Mouse (Mus musculus) CD4-positive, CD25-positive, alpha-beta regulatory T cell, adult 2 months (primary cell): Measurements from ENCODE around the gene Arhgap4.

ENCODE experiments used
- DNase-seq: peaks from one replicate; pipeline ENCODE4 v3.0.0-alpha.2; 2012; ENCODE audit warnings: low read depth, low spot score

The Arhgap4 gene

GRCm38 (mm10) chrX:73914827-73915703, 6.6 kb downstream of the Arhgap4 start:
- DNase-seq, result peak; percentile 96

GRCm38 (mm10) chrX:73911588-73911987, 10.1 kb downstream of the Arhgap4 start:
- peak; percentile 72 for DNase-seq

GRCm38 (mm10) chrX:73911156-73911555, 10.5 kb downstream of the Arhgap4 start:
- DNase-seq, result peak; percentile 70

- peak; percentile 37 for DNase-seq
Observed at GRCm38 (mm10) chrX:73910451-73910850, 11.2 kb downstream of the Arhgap4 start.

- no peak for DNase-seq
Observed at GRCm38 (mm10) chrX:73910049-73910448, 11.6 kb downstream of the Arhgap4 start.

- DNase-seq, result no peak
Observed at GRCm38 (mm10) chrX:73897959-73898358, 23.7 kb downstream of the Arhgap4 start.

GRCm38 (mm10) chrX:73895719-73896118, 26.0 kb downstream of the Arhgap4 start, which contains the start of gene L1cam:
L1cam (minus strand) TSS chrX:73896105.
- DNase-seq, result peak; percentile 65

- DNase-seq, result no peak
Observed at GRCm38 (mm10) chrX:73892833-73893232, 28.8 kb downstream of the Arhgap4 start.

- no peak for DNase-seq
Observed at GRCm38 (mm10) chrX:73891551-73892152, 30.0 kb downstream of the Arhgap4 start, which contains the start of gene Avpr2. Avpr2 (plus strand) TSS chrX:73892102.

GRCm38 (mm10) chrX:73881463-73881862, 40.2 kb downstream of the Arhgap4 start:
- DNase-seq, result no peak

GRCm38 (mm10) chrX:73881036-73881427, 40.6 kb downstream of the Arhgap4 start:
- DNase-seq, result no peak

GRCm38 (mm10) chrX:73880194-73881035, 41.3 kb downstream of the Arhgap4 start:
- peak; percentile 83 for DNase-seq

GRCm38 (mm10) chrX:73877014-73877413, 44.7 kb downstream of the Arhgap4 start:
- no peak for DNase-seq

GRCm38 (mm10) chrX:73875881-73876280, 45.8 kb downstream of the Arhgap4 start:
- no peak for DNase-seq

- no peak for DNase-seq
Observed at GRCm38 (mm10) chrX:73871956-73872355, 49.7 kb downstream of the Arhgap4 start.

GRCm38 (mm10) chrX:73871474-73871873, 50.2 kb downstream of the Arhgap4 start:
- no peak for DNase-seq

GRCm38 (mm10) chrX:73869334-73869733, 52.3 kb downstream of the Arhgap4 start:
- peak; percentile 19 for DNase-seq

- no peak for DNase-seq
Observed at GRCm38 (mm10) chrX:73867852-73868251, 53.8 kb downstream of the Arhgap4 start.

GRCm38 (mm10) chrX:73867256-73867655, 54.4 kb downstream of the Arhgap4 start:
- DNase-seq, result no peak

GRCm38 (mm10) chrX:73864692-73865091, 57.0 kb downstream of the Arhgap4 start:
- DNase-seq, result no peak

GRCm38 (mm10) chrX:73855087-73855408, 66.6 kb downstream of the Arhgap4 start:
- DNase-seq, result no peak
